Mouse (Mus musculus) ovary, postnatal 10 days (tissue): ENCODE measurements at regions not wholly inside any gene's neighbourhood (a gene's known extent, or its start where the extent isn't known, plus 50 kb on each side); places are given as distances from the start of the nearest gene placed in this dataset.
"Not testable (repeated sequence)": the region's sequence is repeated elsewhere in the genome, so short reads cannot be mapped to it uniquely, and the experiment has no call there.

ENCODE experiments used
- DNase-seq: peaks from one replicate; pipeline ENCODE4 v3.0.0; 2022; ENCODE audit warnings: low spot score

- no peak for DNase-seq
Measured at GRCm38 (mm10) chr2:57185151-57185550, 52.3 kb upstream of the Gpd2 start.

- not testable (repeated sequence) for DNase-seq
Measured at GRCm38 (mm10) chr2:57183108-57183507, 54.3 kb upstream of the Gpd2 start.

- peak; percentile 96 for DNase-seq
Measured at GRCm38 (mm10) chr2:57181692-57182541, 55.5 kb upstream of the Gpd2 start.

DNA sequence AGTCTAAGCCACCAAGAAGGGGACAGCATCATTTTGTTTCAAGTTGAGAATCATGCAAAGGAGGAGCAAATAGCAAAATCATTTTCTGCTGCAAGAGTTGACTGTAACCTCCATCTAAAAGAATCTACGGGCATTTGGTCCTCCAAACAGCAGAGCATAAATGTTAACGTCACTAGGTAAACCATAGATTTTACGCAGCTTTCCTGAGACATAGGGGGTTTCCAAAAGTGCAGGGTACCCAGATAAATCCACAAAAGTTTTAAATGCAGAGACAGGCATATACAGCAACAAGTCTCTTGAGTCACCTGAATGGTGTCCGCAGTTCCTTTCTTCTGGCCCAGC, 56.1 kb upstream of the Gpd2 start:
- no peak for DNase-seq

DNA sequence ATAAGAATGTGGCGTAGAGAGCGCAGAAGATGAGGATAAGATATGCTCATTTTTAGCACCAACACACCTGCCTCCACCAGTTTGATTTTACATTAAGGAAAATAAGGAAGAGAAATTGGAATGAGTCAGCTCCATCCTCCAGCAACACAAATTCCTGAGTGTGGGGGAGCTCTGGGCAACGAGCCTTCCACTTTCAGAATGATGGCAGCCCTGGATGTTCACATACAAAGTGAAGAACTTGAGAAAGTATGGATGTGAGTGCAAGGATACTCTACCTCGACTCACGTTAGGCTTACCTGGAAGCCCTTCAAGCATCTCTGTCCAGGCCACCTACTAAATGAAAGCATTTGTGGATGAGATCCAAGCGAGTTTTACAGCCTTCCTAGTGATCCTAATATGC, 54.3 kb upstream of the Nr4a2 start:
- DNase-seq = no peak

DNA sequence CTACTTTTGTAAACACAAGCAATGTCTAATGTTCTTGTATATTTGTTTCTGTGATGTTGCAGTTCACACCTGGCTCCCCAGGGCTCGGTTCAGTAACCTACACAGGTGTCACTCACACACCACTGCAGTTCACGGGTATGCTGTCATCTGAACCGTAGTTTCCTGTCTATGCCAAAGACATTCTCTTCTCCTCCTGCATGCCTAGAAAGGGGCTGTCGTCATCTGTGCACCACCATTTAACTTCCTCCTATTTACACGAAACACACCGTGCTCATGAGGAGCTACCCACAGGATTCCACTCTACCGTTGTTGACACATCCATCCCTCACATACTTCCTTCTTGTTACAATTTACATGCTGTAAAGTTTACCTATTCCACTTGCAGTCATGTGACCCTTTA, 52.7 kb upstream of the Nr4a2 start:
- DNase-seq = no peak

GRCm38 (mm10) chr2:57175219-57175618, 51.4 kb upstream of the Nr4a2 start:
- no peak for DNase-seq
